Comparison of ENCODE assay signal across 9 mouse cellular contexts in the genomic region with DNA sequence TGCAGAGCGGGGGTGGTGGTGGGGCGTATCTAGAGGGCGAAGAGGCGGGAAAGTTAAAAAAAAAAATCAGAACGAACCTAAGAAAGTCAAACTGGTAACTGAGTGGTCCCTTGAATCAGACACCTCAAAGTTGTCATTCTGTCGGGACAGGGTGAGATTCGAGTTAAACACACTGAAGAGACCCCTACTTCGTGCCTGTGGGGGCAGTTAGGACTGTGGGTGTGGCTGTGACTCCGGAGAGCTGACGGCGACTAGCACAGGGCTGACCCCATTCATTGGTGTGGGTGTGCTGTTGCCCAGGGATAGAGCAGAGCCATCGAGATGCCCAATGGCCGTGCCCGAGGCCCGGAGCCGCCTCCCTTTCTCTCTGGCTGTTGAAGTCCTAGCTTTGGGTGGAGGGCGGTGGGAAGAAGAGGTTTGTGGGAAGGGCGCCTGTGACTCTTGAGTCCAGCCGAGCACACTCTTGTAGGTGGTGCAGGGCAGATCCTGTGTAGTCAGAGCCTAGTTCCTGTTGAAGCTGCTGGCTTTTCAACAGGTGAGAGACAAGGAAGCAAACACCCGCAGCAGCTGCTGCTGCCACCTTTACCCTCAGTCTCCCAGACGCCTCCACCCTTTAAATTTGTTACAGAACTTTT. TPM values are rescaled to one million over a fixed set of nuclear protein-coding genes. Genes with fewer than 3 reads are reported as not detected.
A peak's percentile ranks its signal among the peaks of the same experiment; 100 is the strongest.
DNase-seq lines count a peak whose midpoint lies in the region; ATAC-seq and TF ChIP-seq lines count a peak whose summit lies in the region.
"Had no signal": no experiment of that assay in that cellular context is flagged by ENCODE, and none has a peak within 500 bp of the region (broad histone marks: within the 10 kb centered on the region; RNA-seq: fewer than 3 reads in every experiment).

No protein-coding gene starts in this region.

- no peaks in the 10 kb centered on the region for H3K9me3 ChIP-seq in forebrain, embryonic 13.5 days (replicated peaks)
- H3K9me3 ChIP-seq in neural tube, embryonic 12.5 days = no peaks in the 10 kb centered on the region

- H3K4me3 ChIP-seq in gastrocnemius, adult 2 months = peak overlapping the region; percentile 75
- H3K4me3 ChIP-seq in forebrain, embryonic 13.5 days = peak overlapping the region; percentile 72
- peak overlapping the region; percentile 67 for H3K4me3 ChIP-seq in neural tube, embryonic 12.5 days

- no peaks in the 10 kb centered on the region for H3K36me3 ChIP-seq in forebrain, embryonic 13.5 days (ENCODE audit: poor library complexity, severe bottlenecking)
- no peaks in the 10 kb centered on the region for H3K36me3 ChIP-seq in neural tube, embryonic 12.5 days

- peaks cover 47% of the 10 kb centered on the region for H3K27me3 ChIP-seq in forebrain, embryonic 13.5 days
- H3K27me3 ChIP-seq in neural tube, embryonic 12.5 days (replicated peaks) = peaks cover 33% of the 10 kb centered on the region

- peak overlapping the region; percentile 77 for H3K9ac ChIP-seq in forebrain, embryonic 13.5 days
- peak overlapping the region; percentile 69 for H3K9ac ChIP-seq in neural tube, embryonic 12.5 days

- no peak for DNase-seq in gastrocnemius, adult 2 months
- no peak for DNase-seq in gastrocnemius, adult 18-20 months (ENCODE audit: low spot score)
- DNase-seq in ES-CJ7 (ENCODE audit: low read depth, low spot score) = peak; percentile 5
- peak; percentile 28 to 51 for DNase-seq in kidney, postnatal 4 days
- DNase-seq in ovary, adult 18-20 months (ENCODE audit: low spot score) = no peak
- DNase-seq in right cerebral cortex, postnatal 10 days (ENCODE audit: low spot score in 2 of 2) = no peak

- intact Hi-C loops in gastrocnemius, adult 2 months (cut with DNase I) = no loop called here

- no peak for TF ChIP-seq CTCF in gastrocnemius, adult 2 months (IDR thresholded peaks at IDR 0.05)

- ATAC-seq in forebrain, embryonic 13.5 days = peak; percentile 31
- peak; percentile 52; the same call in 1 of the 2 replicates for ATAC-seq in neural tube, embryonic 12.5 days (ENCODE audit: low FRiP score, low read depth)

- under 1% methylated on average over 21 of the region's 21 CpGs for WGBS in forebrain, embryonic 13.5 days
- WGBS in neural tube, embryonic 12.5 days = 2% methylated on average over 21 of the region's 21 CpGs

- H3K27ac ChIP-seq in gastrocnemius, adult 2 months = no peak overlapping the region
- H3K27ac ChIP-seq in forebrain, embryonic 13.5 days = no peak overlapping the region
- no peak overlapping the region for H3K27ac ChIP-seq in neural tube, embryonic 12.5 days

- H3K4me2 ChIP-seq in forebrain, embryonic 13.5 days = peak overlapping the region; percentile 100
- peak overlapping the region; percentile 100 for H3K4me2 ChIP-seq in neural tube, embryonic 12.5 days (replicated peaks)

- peaks cover 22% of the 10 kb centered on the region for H3K4me1 ChIP-seq in forebrain, embryonic 13.5 days
- H3K4me1 ChIP-seq in neural tube, embryonic 12.5 days = peaks cover 15% of the 10 kb centered on the region

RNA-seq across cellular contexts. Expression of a gene that starts 0.8 kb away (rescaled TPM):
- under 1 TPM in 1 of 2 experiments, not detected in 1; 0.17 TPM for total RNA-seq in gastrocnemius, adult 2 months (2021)
- not detected for total RNA-seq in gastrocnemius, adult 18-20 months (2021)
- 1.2 and 1.7 TPM in 2 replicates for polyA plus RNA-seq in forebrain, embryonic 13.5 days (2015; fragmentation: Nextera tagmentation; extraction: Ambion mirVana)
- polyA plus RNA-seq in neural tube, embryonic 12.5 days (2016; fragmentation: Nextera tagmentation; extraction: Ambion mirVana) = 1.9 and 2.4 TPM in 2 replicates
- total RNA-seq: MEL had no signal

RNA-seq across cellular contexts. Expression of a gene that starts 35.3 kb away (rescaled TPM):
- 1 to 10 TPM; 1.4 to 1.8 TPM for total RNA-seq in gastrocnemius, adult 2 months (2021)
- total RNA-seq in gastrocnemius, adult 18-20 months (2021) = 1 to 10 TPM; 1.0 to 1.4 TPM
- polyA plus RNA-seq in forebrain, embryonic 13.5 days (2015; fragmentation: Nextera tagmentation; extraction: Ambion mirVana) = 2.6 and 2.7 TPM in 2 replicates
- polyA plus RNA-seq in neural tube, embryonic 12.5 days (2016; fragmentation: Nextera tagmentation; extraction: Ambion mirVana) = 5.3 TPM in 2 replicates
- total RNA-seq: MEL had no signal

Comparison
In these comparisons a context has a peak if more than half of its experiments do, and no peak if none do; other contexts are left out.
1. DNase-seq: peak in ES-CJ7 (single experiment) and kidney, postnatal 4 days (2 of 2); none in gastrocnemius, adult 2 months (single experiment), gastrocnemius, adult 18-20 months (single experiment), ovary, adult 18-20 months (single experiment) and right cerebral cortex, postnatal 10 days (0 of 2).
2. Peak in every context shown above with its lines, with median percentiles within 50 percentile points of each other: H3K4me3 ChIP-seq.